Mouse (Mus musculus) ES-E14 (cell line): ENCODE data around the gene Unc93b1.

Source experiments
- CHD2 ChIP-seq: IDR thresholded peaks from 2 replicates; pipeline ENCODE4 v1.6.1; 2014; ENCODE audit warnings: mild to moderate bottlenecking, low read depth, low read length, inconsistent platforms
- HCFC1 ChIP-seq: IDR thresholded peaks from 2 replicates; pipeline ENCODE4 v1.6.1; 2012; ENCODE audit warnings: low read length, inconsistent platforms, borderline replicate concordance; ENCODE audit not compliant: insufficient read depth
- ZC3H11A ChIP-seq: IDR thresholded peaks from 2 replicates; pipeline ENCODE4 v1.6.1; 2012; ENCODE audit warnings: low read depth, mild to moderate bottlenecking, inconsistent platforms, low read length, borderline replicate concordance
- ZNF384 ChIP-seq: IDR thresholded peaks from 2 replicates; pipeline ENCODE4 v1.6.1; 2012; ENCODE audit warnings: low read depth, low read length, inconsistent platforms

- no peak for TF ChIP-seq ZNF384
- no peak for TF ChIP-seq ZC3H11A
- no peak for TF ChIP-seq HCFC1
- TF ChIP-seq CHD2: no peak
Measured at GRCm38 (mm10) chr19:3903648-3904362, 31.2 kb upstream of the Unc93b1 start.
